Mouse (Mus musculus) limb, embryonic 12.5 days (tissue): ENCODE results near the gene Arhgap22. TPM values are rescaled to one million over a fixed set of nuclear protein-coding genes. Genes with fewer than 3 reads are reported as not detected.
A peak's percentile ranks its signal among the peaks of the same experiment; 100 is the strongest.

Experiments used
- ATAC-seq: fragments of 200-750 bp; cut with Nextera tagmentation; 2 replicates; pipeline ENCODE4 v1.8.0; 2017; ENCODE audit warnings: low read depth, moderate TSS enrichment; ENCODE audit not compliant: insufficient number of reproducible peaks, insufficient read depth, low FRiP score, low TSS enrichment
- H3K27ac ChIP-seq: fragments of 300-500 bp; sonication (generic); 2 replicates; pipeline ENCODE4 v1.5.1; 2016; ENCODE audit warnings: mild to moderate bottlenecking, moderate library complexity
- H3K27me3 ChIP-seq: fragments of 300-500 bp; sonication (generic); 2 replicates; pipeline ENCODE4 v1.6.1; 2016; ENCODE audit warnings: mild to moderate bottlenecking, moderate library complexity
- H3K36me3 ChIP-seq: fragments of 300-500 bp; sonication (generic); 2 replicates; pipeline ENCODE4 v1.6.1; 2016; ENCODE audit warnings: mild to moderate bottlenecking, moderate library complexity
- H3K4me1 ChIP-seq: fragments of 300-500 bp; sonication (generic); replicated peaks from 2 replicates; pipeline ENCODE4 v1.6.1; 2016
- H3K4me2 ChIP-seq: fragments of 300-500 bp; sonication (generic); 2 replicates; pipeline ENCODE4 v1.6.1; 2016; ENCODE audit warnings: mild to moderate bottlenecking, moderate library complexity
- H3K4me3 ChIP-seq: fragments of 300-500 bp; sonication (generic); replicated peaks from 2 replicates; pipeline ENCODE4 v1.5.1; 2016; ENCODE audit warnings: mild to moderate bottlenecking
- H3K9ac ChIP-seq: fragments of 300-500 bp; sonication (generic); replicated peaks from 2 replicates; pipeline ENCODE4 v1.6.1; 2016; ENCODE audit warnings: mild to moderate bottlenecking, moderate library complexity
- H3K9me3 ChIP-seq: fragments of 300-500 bp; sonication (generic); 2 replicates; pipeline ENCODE4 v1.6.1; 2016; ENCODE audit warnings: mild to moderate bottlenecking, moderate library complexity
- WGBS: fragments of 180-500 bp; shearing (Covaris S2); methylation state at CpG from one replicate; pipeline ENCODE4 v1.1.7; 2016; 5-methylcytosine and 5-hydroxymethylcytosine counted together
- polyA plus RNA-seq: library from polyadenylated mRNA; unstranded; fragments of >200 nt; fragmentation: Nextera tagmentation; extraction: Ambion mirVana; gene quantifications from 2 replicates; pipeline ENCODE4 v1.2.1, GENCODE M21; 2016

Gene Arhgap22
- polyA plus RNA-seq, 1 experiment from 2014 or later = 5.2 TPM

GRCm38 (mm10) chr14:33314160-33314559 lies 100.3 kb downstream of the Arhgap22 start:
- Histone ChIP-seq H3K27me3 (peaks cover 41% of the 10 kb centered on the region), H3K27ac (no peak overlapping the region), H3K9ac (no peak overlapping the region), H3K9me3 (no peaks in the 10 kb centered on the region), H3K4me3 (no peak overlapping the region), H3K4me2 (no peak overlapping the region), H3K4me1 (no peaks in the 10 kb centered on the region), H3K36me3 (no peaks in the 10 kb centered on the region)
- no peak; the same call in 1 of the 2 replicates for ATAC-seq
- WGBS = 35% methylated on average over 7 of the region's 7 CpGs

GRCm38 (mm10) chr14:33315111-33315510 lies 101.3 kb downstream of the Arhgap22 start:
- H3K4me2 ChIP-seq = no peak overlapping the region
- H3K27me3 ChIP-seq = peaks cover 50% of the 10 kb centered on the region
- ATAC-seq = no peak
- H3K9ac ChIP-seq = no peak overlapping the region
- peaks cover 5% of the 10 kb centered on the region; the same call in 1 of the 2 replicates for H3K4me1 ChIP-seq
- WGBS = 60% methylated on average over 5 of the region's 5 CpGs
- no peaks in the 10 kb centered on the region for H3K36me3 ChIP-seq
- no peak overlapping the region for H3K4me3 ChIP-seq
- H3K9me3 ChIP-seq = no peaks in the 10 kb centered on the region
- no peak overlapping the region for H3K27ac ChIP-seq

GRCm38 (mm10) chr14:33315771-33316170 lies 101.9 kb downstream of the Arhgap22 start:
- Histone ChIP-seq H3K4me2 (no peak overlapping the region), H3K9ac (no peak overlapping the region), H3K36me3 (no peaks in the 10 kb centered on the region), H3K27me3 (peaks cover 57% of the 10 kb centered on the region), H3K9me3 (no peaks in the 10 kb centered on the region), H3K4me3 (no peak overlapping the region), H3K4me1 (peaks cover 12% of the 10 kb centered on the region), H3K27ac (no peak overlapping the region)
- no peak for ATAC-seq
- WGBS = 62% methylated on average over 4 of the region's 4 CpGs

GRCm38 (mm10) chr14:33317946-33318345 lies 104.1 kb downstream of the Arhgap22 start:
- Histone ChIP-seq H3K36me3 (no peaks in the 10 kb centered on the region), H3K27me3 (peaks cover 69% of the 10 kb centered on the region), H3K9ac (no peak overlapping the region), H3K27ac (no peak overlapping the region), H3K4me1 (peaks cover 21% of the 10 kb centered on the region), H3K4me2 (no peak overlapping the region), H3K4me3 (no peak overlapping the region), H3K9me3 (no peaks in the 10 kb centered on the region)
- 50% methylated on average over 6 of the region's 6 CpGs for WGBS
- ATAC-seq = no peak

DNA sequence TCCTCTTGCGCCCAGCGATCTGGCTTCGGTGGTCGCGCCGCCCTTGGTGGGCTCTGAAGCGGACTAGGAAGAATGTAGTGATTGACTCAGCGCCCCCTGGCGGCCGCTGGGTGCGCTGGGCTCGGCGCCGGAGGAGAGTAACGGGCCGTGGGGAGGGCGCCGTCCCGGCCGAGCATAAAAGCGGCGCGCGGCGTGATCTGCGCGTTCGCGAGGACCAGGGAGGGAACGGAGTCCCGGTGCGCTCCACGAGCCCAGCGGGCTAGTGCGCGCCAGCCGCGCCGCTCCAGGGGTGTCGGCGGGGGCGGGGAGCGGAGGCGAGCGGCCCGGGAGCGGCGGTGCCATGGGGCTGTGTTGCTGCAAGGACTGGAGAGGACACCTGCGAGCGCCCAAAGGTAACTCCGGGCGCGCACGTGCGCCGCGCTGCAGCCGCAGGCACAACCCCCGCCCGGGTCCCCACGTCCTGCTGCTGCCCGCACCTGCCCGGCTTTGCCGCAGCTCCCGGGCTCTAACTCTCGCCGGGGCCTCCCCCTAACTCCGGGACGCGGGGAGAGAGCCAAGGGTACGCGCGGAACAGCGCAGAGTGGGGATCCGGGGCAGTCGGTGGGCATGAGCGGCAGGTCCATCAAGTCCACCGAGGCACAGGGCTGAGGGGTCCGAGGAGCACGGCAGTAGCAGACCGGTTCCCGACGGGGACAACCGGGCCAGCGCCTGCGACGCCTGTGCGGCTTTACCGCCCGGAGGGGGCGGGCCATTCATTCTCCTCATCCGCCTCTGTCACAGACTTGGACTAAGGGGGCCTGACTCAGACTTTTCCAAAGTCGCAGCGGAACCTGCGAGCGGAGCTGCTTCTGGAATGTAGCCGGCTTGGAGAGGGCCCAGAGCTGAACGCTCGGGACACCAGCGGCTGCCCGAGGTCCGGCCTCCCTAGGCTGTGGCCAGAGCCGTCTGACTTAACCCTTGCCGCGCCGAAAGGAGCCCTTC lies 106.0 kb downstream of the Arhgap22 start:
- WGBS = under 1% methylated on average over 104 of the region's 106 CpGs
- peaks cover 64% of the 10 kb centered on the region for H3K27me3 ChIP-seq

DNA sequence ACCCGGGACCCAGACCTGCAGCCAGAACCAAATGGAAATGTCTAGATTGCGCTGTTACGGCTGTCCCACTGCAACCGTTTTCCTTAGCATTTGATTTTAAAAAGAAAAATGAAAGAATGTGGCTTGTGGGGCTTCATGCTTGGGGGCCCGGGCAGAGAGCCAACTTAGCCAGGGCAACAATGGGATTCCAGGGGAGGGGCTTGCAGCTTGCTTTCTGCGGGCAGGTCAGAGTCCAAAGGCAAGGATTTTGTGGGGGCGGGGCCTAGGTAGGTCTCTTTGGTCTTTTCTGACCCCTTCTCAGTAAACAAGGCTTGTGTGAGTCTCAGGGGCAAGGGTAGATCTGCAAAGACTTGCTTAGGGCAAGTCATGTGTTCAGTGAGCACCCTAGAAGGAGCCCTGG lies 107.0 kb downstream of the Arhgap22 start:
- no peak for ATAC-seq
- no peak overlapping the region for H3K9ac ChIP-seq
- no peaks in the 10 kb centered on the region for H3K36me3 ChIP-seq
- H3K27me3 ChIP-seq = peaks cover 58% of the 10 kb centered on the region
- H3K4me3 ChIP-seq = peak overlapping the region; percentile 65
- H3K9me3 ChIP-seq = no peaks in the 10 kb centered on the region
- no peak overlapping the region for H3K27ac ChIP-seq
- WGBS = 11% methylated on average over 7 of the region's 7 CpGs
- H3K4me1 ChIP-seq = peaks cover 21% of the 10 kb centered on the region
- H3K4me2 ChIP-seq = peak overlapping the region; percentile 99

More for the DNA sequence above, 106.0 kb downstream of the Arhgap22 start:
- 0 out of 2 replicates have a peak overlapping the region, but pooled peaks have one; percentile 29 for H3K27ac ChIP-seq
- 0 out of 2 replicates have a peak, but pooled peaks have one; percentile 35 for ATAC-seq
- H3K4me3 ChIP-seq = peak overlapping the region; percentile 65
- peak overlapping the region; percentile 54 for H3K9ac ChIP-seq
- H3K4me2 ChIP-seq = peak overlapping the region; percentile 99
- H3K36me3 ChIP-seq = no peaks in the 10 kb centered on the region
- no peaks in the 10 kb centered on the region for H3K9me3 ChIP-seq
- H3K4me1 ChIP-seq = peaks cover 21% of the 10 kb centered on the region

DNA sequence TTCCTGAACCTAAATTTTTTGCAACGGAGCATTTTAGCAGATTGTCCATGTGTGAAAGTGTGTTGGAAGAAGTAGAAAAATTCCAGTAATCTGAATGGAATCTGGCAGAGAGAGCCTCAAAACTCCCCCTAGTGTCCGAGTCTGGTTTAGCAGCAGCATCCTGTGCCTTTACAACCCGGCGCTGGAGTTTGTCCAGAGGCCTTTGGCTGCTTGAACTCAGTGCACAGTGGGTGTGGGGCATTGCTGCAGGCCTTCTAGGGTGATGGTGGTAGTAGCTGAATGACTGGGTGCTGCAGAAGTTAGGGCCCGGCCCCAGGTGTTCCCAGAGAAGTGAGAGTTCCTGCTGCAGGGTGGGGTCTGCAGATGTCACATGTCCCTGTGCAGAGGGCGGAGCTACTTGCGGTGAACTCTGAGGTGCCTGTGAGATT lies 108.8 kb downstream of the Arhgap22 start:
- Histone ChIP-seq H3K9ac (no peak overlapping the region), H3K36me3 (no peaks in the 10 kb centered on the region), H3K27me3 (peaks cover 43% of the 10 kb centered on the region), H3K9me3 (no peaks in the 10 kb centered on the region), H3K4me2 (no peak overlapping the region), H3K4me1 (peaks cover 26% of the 10 kb centered on the region), H3K4me3 (no peak overlapping the region), H3K27ac (no peak overlapping the region)
- no peak for ATAC-seq
- WGBS = 29% methylated on average over 7 of the region's 7 CpGs

GRCm38 (mm10) chr14:33324556-33324955 lies 110.7 kb downstream of the Arhgap22 start:
- no peak overlapping the region for H3K27ac ChIP-seq

DNA sequence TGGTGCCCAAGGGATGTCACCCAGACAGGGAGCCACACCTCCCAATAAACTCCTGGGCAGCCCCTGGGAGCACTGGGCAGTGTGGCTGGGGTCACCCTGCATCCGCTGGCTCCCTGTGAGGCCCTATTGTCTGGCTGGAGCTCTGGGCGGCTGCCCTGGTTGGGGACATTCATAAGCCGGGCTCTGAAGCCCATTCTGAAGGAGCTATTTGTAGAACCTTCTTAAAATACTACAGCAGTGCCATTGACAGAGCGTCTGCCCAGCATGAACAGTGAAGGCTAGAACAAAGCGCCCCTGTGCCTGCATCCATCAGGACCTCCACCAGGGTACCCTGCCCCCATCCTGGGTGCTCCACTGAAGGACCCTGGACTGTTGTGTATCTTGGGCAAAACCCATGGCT lies 114.5 kb downstream of the Arhgap22 start:
- Histone ChIP-seq H3K36me3 (no peaks in the 10 kb centered on the region), H3K27ac (peak overlapping the region; percentile 35), H3K9me3 (no peaks in the 10 kb centered on the region), H3K4me2 (peak overlapping the region; percentile 23; the same call in 1 of the 2 replicates), H3K4me1 (peaks cover 28% of the 10 kb centered on the region), H3K4me3 (no peak overlapping the region), H3K9ac (no peak overlapping the region), H3K27me3 (no peaks in the 10 kb centered on the region)
- WGBS = 41% methylated on average over 5 of the region's 5 CpGs
- 0 out of 2 replicates have a peak, but pooled peaks have one; percentile 11 for ATAC-seq

More at GRCm38 (mm10) chr14:33324556-33324955, 110.7 kb downstream of the Arhgap22 start:
- no peak overlapping the region for H3K9ac ChIP-seq
- H3K9me3 ChIP-seq = no peaks in the 10 kb centered on the region
- no peak overlapping the region for H3K4me3 ChIP-seq
- no peak for ATAC-seq
- no peak overlapping the region for H3K4me2 ChIP-seq
- H3K36me3 ChIP-seq = no peaks in the 10 kb centered on the region
- WGBS = 72% methylated on average over 6 of the region's 6 CpGs
- peaks cover 25% of the 10 kb centered on the region for H3K27me3 ChIP-seq
- H3K4me1 ChIP-seq = peaks cover 38% of the 10 kb centered on the region

- no peak overlapping the region for H3K9ac ChIP-seq
- H3K27me3 ChIP-seq = no peaks in the 10 kb centered on the region
- no peaks in the 10 kb centered on the region for H3K9me3 ChIP-seq
- no peaks in the 10 kb centered on the region for H3K36me3 ChIP-seq
- no peak for ATAC-seq
- H3K4me3 ChIP-seq = no peak overlapping the region
- no peak overlapping the region for H3K27ac ChIP-seq
- no peak overlapping the region for H3K4me2 ChIP-seq
- H3K4me1 ChIP-seq = peaks cover 28% of the 10 kb centered on the region
- 85% methylated on average over 5 of the region's 5 CpGs for WGBS
Observed at GRCm38 (mm10) chr14:33329297-33329805, 115.5 kb downstream of the Arhgap22 start.

DNA sequence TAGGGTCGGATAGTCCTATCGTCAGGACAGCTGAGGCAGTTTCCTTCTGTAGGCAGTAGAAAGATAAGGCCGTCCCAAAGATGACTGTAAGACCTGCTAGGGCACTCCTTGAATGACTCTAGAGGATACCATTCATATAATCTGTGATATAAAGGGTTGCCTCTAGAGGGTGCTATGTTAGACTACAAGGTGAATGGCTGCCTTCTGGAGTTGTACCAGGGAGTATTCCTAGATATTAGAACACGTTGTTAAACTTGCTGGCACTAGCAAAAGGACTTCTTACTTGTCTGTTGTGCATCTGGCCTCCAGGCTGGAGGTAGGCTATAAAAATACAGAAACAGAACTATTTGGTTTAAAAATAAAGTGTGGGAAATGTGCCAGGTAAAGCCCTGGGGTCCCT lies 117.2 kb downstream of the Arhgap22 start:
- no peak overlapping the region for H3K4me3 ChIP-seq
- ATAC-seq = no peak
- no peaks in the 10 kb centered on the region for H3K9me3 ChIP-seq
- no peak overlapping the region for H3K4me2 ChIP-seq
- 64% methylated on average over 4 of the region's 4 CpGs for WGBS
- H3K4me1 ChIP-seq = peaks cover 32% of the 10 kb centered on the region
- H3K36me3 ChIP-seq = no peaks in the 10 kb centered on the region
- no peaks in the 10 kb centered on the region for H3K27me3 ChIP-seq
- H3K9ac ChIP-seq = no peak overlapping the region
- H3K27ac ChIP-seq = no peak overlapping the region
